Mouse (Mus musculus) liver, embryonic 14.5 days (tissue): ENCODE data around the gene Tcte2.

Source experiments
- CTCF ChIP-seq: IDR thresholded peaks from 2 replicates; pipeline ENCODE4 v1.5.1; 2016; ENCODE audit warnings: antibody characterized with exemption, low read depth, control low read depth
- EP300 ChIP-seq: IDR thresholded peaks from 2 replicates; pipeline ENCODE4 v1.6.1; 2016; ENCODE audit warnings: antibody characterized with exemption, low read depth

DNA sequence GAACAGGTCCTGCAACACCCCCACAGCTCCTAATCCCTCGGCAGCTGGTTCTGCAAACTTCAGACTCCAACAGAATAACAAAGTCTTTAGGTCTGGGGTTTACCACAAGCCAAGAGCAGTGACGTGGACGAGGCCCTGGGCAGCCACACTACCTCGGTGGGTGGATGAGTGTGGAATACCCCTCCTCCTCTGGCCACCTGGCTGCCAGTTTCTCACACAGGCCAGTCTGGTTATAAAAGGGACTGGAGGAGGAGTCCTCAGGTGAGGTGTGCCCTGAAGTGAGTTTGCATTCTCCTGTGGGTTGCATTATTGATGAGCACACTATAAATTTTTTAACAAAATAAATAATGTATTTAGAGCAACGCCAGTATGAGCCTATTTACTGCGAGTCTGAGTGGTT lies 49.5 kb downstream of the Tcte2 start:
- TF ChIP-seq CTCF (no peak), EP300 (no peak)
